Comparison of ENCODE assay signal across 12 mouse cellular contexts in the genomic region with DNA sequence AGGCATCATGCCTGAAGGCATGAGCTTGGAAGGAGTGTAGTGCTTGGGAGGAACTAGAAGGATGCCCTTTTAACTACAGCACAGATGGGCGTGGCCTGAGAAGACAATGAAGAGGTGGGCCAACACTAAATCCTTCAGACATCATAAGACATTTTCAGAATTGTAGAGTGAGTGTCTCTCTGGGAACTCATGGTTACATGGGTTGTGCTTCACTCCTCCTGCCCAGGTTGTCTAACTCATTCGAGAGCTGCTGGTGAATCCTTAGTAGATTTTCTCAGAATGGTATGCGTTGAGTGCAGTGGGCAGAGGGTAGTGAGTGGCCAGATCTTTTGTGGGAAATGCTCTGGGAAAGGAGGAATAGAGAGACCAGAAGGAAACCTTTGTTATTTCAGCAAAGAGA. TPM values are rescaled to one million over a fixed set of nuclear protein-coding genes. Genes with fewer than 3 reads are reported as not detected.
A peak's percentile ranks its signal among the peaks of the same experiment; 100 is the strongest.
DNase-seq lines count a peak whose midpoint lies in the region; ATAC-seq and TF ChIP-seq lines count a peak whose summit lies in the region.
"Had no signal": no experiment of that assay in that cellular context is flagged by ENCODE, and none has a peak within 500 bp of the region (broad histone marks: within the 10 kb centered on the region; RNA-seq: fewer than 3 reads in every experiment).

No protein-coding gene starts in this region.

- no peaks in the 10 kb centered on the region for H3K9me3 ChIP-seq in hindbrain, embryonic 15.5 days
- H3K9me3 ChIP-seq in hindbrain, embryonic 10.5 days = no peaks in the 10 kb centered on the region
- H3K9me3 ChIP-seq in stomach, embryonic 16.5 days (replicated peaks; ENCODE audit: control insufficient read depth, low read length) = no peaks in the 10 kb centered on the region
- H3K9me3 ChIP-seq in stomach, postnatal 0 days (ENCODE audit: control insufficient read depth, low read length) = no peaks in the 10 kb centered on the region
- H3K9me3 ChIP-seq: forebrain, embryonic 10.5 days had no signal

- peak overlapping the region; percentile 67 for H3K27ac ChIP-seq in gastrocnemius, adult 2 months
- peak overlapping the region; percentile 9; the same call in 1 of the 2 replicates for H3K27ac ChIP-seq in hindbrain, embryonic 15.5 days (replicated peaks)
- H3K27ac ChIP-seq in hindbrain, embryonic 10.5 days = no peak overlapping the region
- H3K27ac ChIP-seq in stomach, embryonic 16.5 days (ENCODE audit: low read length) = peak overlapping the region; percentile 5; the same call in 1 of the 2 replicates
- no peak overlapping the region for H3K27ac ChIP-seq in stomach, postnatal 0 days (replicated peaks)
- H3K27ac ChIP-seq: forebrain, embryonic 10.5 days; macrophage had no signal

- no peak for TF ChIP-seq CTCF in gastrocnemius, adult 2 months (IDR thresholded peaks at IDR 0.05)
- TF ChIP-seq CTCF in stomach, postnatal 0 days (IDR thresholded peaks at IDR 0.05; ENCODE audit: low read depth) = no peak

- TF ChIP-seq EP300 in stomach, postnatal 0 days (optimal IDR thresholded peaks at IDR 0.05) = no peak

- H3K27me3 ChIP-seq in hindbrain, embryonic 15.5 days = no peaks in the 10 kb centered on the region
- no peaks in the 10 kb centered on the region for H3K27me3 ChIP-seq in hindbrain, embryonic 10.5 days (ENCODE audit: insufficient read depth, poor library complexity, severe bottlenecking)
- H3K27me3 ChIP-seq in stomach, embryonic 16.5 days (ENCODE audit: control insufficient read depth, insufficient read depth, low read length) = no peaks in the 10 kb centered on the region
- H3K27me3 ChIP-seq in stomach, postnatal 0 days (ENCODE audit: control insufficient read depth, insufficient read depth, low read length) = no peaks in the 10 kb centered on the region

- no peaks in the 10 kb centered on the region for H3K36me3 ChIP-seq in hindbrain, embryonic 15.5 days
- no peaks in the 10 kb centered on the region for H3K36me3 ChIP-seq in hindbrain, embryonic 10.5 days
- no peaks in the 10 kb centered on the region for H3K36me3 ChIP-seq in stomach, embryonic 16.5 days (ENCODE audit: control insufficient read depth, insufficient read depth, low read length)
- H3K36me3 ChIP-seq in stomach, postnatal 0 days (ENCODE audit: control insufficient read depth, insufficient read depth, low read length) = no peaks in the 10 kb centered on the region
- H3K36me3 ChIP-seq: forebrain, embryonic 10.5 days had no signal

- DNase-seq in gastrocnemius, adult 2 months = no peak
- DNase-seq in gastrocnemius, postnatal 14 days = no peak
- no peak for DNase-seq in hindbrain, embryonic 10.5 days (ENCODE audit: low spot score)
- no peak for DNase-seq in stomach, postnatal 0 days (ENCODE audit: low spot score)
- DNase-seq in left cerebral cortex, postnatal 10 days (ENCODE audit: extremely low spot score in 1 of 2, low spot score in 2 of 2) = no peak
- no peak for DNase-seq in cerebellum, adult 11-12 months
- DNase-seq: adrenal gland, postnatal 10 days; right cerebral cortex, postnatal 14 days had no signal

- intact Hi-C loops in gastrocnemius, adult 2 months (cut with DNase I) = no loop called here
- intact Hi-C loops in gastrocnemius, postnatal 14 days (cut with DNase I; ENCODE audit: low total_unique reads) = no loop called here
- intact Hi-C loops in left cerebral cortex, postnatal 10 days (cut with DNase I) = no loop called here

- WGBS in hindbrain, embryonic 15.5 days = 88% methylated on average over 3 of the region's 3 CpGs
- WGBS in hindbrain, embryonic 10.5 days = 84% methylated on average over 3 of the region's 3 CpGs
- WGBS in stomach, embryonic 16.5 days = 86% methylated on average over 3 of the region's 3 CpGs
- 79% methylated on average over 3 of the region's 3 CpGs for WGBS in stomach, postnatal 0 days

- ATAC-seq in hindbrain, embryonic 15.5 days (ENCODE audit: low FRiP score, low read depth) = no peak
- no peak for ATAC-seq in stomach, embryonic 16.5 days (ENCODE audit: insufficient read depth, low FRiP score)
- ATAC-seq in stomach, postnatal 0 days (ENCODE audit: low FRiP score, low TSS enrichment) = no peak

- no peak overlapping the region for H3K4me2 ChIP-seq in hindbrain, embryonic 15.5 days
- no peak overlapping the region for H3K4me2 ChIP-seq in stomach, embryonic 16.5 days (ENCODE audit: low read depth, low read length)
- H3K4me2 ChIP-seq in stomach, postnatal 0 days (replicated peaks; ENCODE audit: low read depth) = no peak overlapping the region

- H3K4me1 ChIP-seq in hindbrain, embryonic 15.5 days (replicated peaks) = peaks cover 14% of the 10 kb centered on the region; the same call in 1 of the 2 replicates
- peaks cover 9% of the 10 kb centered on the region; the same call in 1 of the 2 replicates for H3K4me1 ChIP-seq in hindbrain, embryonic 10.5 days (replicated peaks)
- no peaks in the 10 kb centered on the region for H3K4me1 ChIP-seq in stomach, embryonic 16.5 days (ENCODE audit: control insufficient read depth, insufficient read depth, low read length)
- 0 out of 2 replicates have a peak, but pooled peaks cover 3% of the 10 kb centered on the region for H3K4me1 ChIP-seq in stomach, postnatal 0 days (replicated peaks; ENCODE audit: control insufficient read depth, insufficient read depth)

- no peak overlapping the region for H3K4me3 ChIP-seq in gastrocnemius, adult 2 months
- H3K4me3 ChIP-seq in hindbrain, embryonic 15.5 days = no peak overlapping the region
- no peak overlapping the region for H3K4me3 ChIP-seq in hindbrain, embryonic 10.5 days
- no peak overlapping the region for H3K4me3 ChIP-seq in stomach, embryonic 16.5 days (replicated peaks; ENCODE audit: low read length)
- no peak overlapping the region for H3K4me3 ChIP-seq in stomach, postnatal 0 days (ENCODE audit: low read depth, low read length)
- H3K4me3 ChIP-seq: forebrain, embryonic 10.5 days had no signal

- no peak overlapping the region for H3K9ac ChIP-seq in hindbrain, embryonic 15.5 days
- no peak overlapping the region for H3K9ac ChIP-seq in stomach, embryonic 16.5 days (ENCODE audit: low read length)
- no peak overlapping the region for H3K9ac ChIP-seq in stomach, postnatal 0 days (ENCODE audit: low read length)

RNA-seq across cellular contexts. Expression of a gene that starts 53.6 kb away (rescaled TPM):
- 1 to 10 TPM; 5.2 to 7.0 TPM for total RNA-seq in gastrocnemius, adult 2 months (2021)
- 1 to 10 TPM; 5.3 to 6.0 TPM for total RNA-seq in gastrocnemius, postnatal 14 days (2021)
- polyA plus RNA-seq in hindbrain, embryonic 15.5 days (2015; fragmentation: Nextera tagmentation; extraction: Ambion mirVana) = 23.8 and 24.6 TPM in 2 replicates
- 9.6 and 13.7 TPM in 2 replicates for polyA plus RNA-seq in hindbrain, embryonic 10.5 days (2016; fragmentation: Nextera tagmentation; extraction: Ambion mirVana)
- 10.2 and 11.1 TPM in 2 replicates for polyA plus RNA-seq in stomach, embryonic 16.5 days (2015; fragmentation: Nextera tagmentation; extraction: Ambion mirVana)
- 4.9 and 5.4 TPM in 2 replicates for polyA plus RNA-seq in stomach, postnatal 0 days (2015; fragmentation: Nextera tagmentation; extraction: Ambion mirVana)
- 10 to 100 TPM; 39.1 to 39.9 TPM for total RNA-seq in left cerebral cortex, postnatal 10 days (2021)
- polyA plus RNA-seq: macrophage had no signal

Comparison
In these comparisons a context has a peak if more than half of its experiments do, and no peak if none do; other contexts are left out.
1. H3K27ac ChIP-seq: peak in gastrocnemius, adult 2 months (single experiment), hindbrain, embryonic 15.5 days (single experiment) and stomach, embryonic 16.5 days (single experiment); none in hindbrain, embryonic 10.5 days (single experiment) and stomach, postnatal 0 days (single experiment).